Mouse (Mus musculus): ENCODE data around the gene Psmd5. TPM values are rescaled to one million over a fixed set of nuclear protein-coding genes. Genes with fewer than 3 reads are reported as not detected.

The Psmd5 gene
- polyA plus RNA-seq, 1 experiment = 65.7 TPM

GRCm38 (mm10) chr2:34896821-34897460 lies 22.2 kb upstream of the Psmd5 start:
- H3K4me3 ChIP-seq (ENCODE audit: insufficient read depth, low read length) = no peak overlapping the region
- no peak overlapping the region for H3K27ac ChIP-seq (ENCODE audit: insufficient read depth, low read length)
- H3K4me1 ChIP-seq (ENCODE audit: control insufficient read depth, insufficient read depth, low read length) = no peaks in the 10 kb centered on the region
- no peak for TF ChIP-seq CTCF (IDR thresholded peaks at IDR 0.05; ENCODE audit: borderline replicate concordance, insufficient read depth, low read length)
- TF ChIP-seq POLR2A (IDR thresholded peaks at IDR 0.05; ENCODE audit: low read depth, low read length) = no peak

DNA sequence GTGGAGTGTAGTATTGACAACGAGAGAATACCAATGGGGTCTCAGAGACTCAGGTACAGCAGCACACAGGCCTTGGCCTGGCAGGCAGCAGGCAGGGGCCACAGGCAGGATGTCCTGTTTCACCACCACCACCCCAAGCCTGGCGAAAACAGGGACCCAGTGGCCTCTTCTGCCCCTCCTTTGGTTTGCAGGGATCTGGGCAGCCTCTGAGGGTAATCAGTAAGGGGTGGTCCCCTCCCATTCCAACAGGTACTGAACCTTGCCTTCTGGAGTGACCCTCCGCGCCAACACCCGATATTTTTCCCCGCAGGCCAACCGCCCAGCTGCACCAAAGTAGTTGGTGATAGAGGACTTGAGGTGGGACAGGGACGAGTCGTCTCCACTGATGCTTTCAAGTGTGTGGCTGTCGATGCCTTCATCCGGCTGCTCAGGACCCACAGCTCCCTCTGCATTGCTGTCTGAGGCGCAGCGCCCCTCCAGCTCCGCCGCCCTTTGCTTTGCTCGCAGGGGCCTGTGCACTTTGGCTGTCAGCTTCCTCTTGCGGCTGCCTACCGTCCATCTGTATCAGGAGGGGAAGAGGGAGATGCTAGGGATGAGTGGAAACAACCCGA lies 20.8 kb upstream of the Psmd5 start:
- Histone ChIP-seq H3K4me3 (ENCODE audit: insufficient read depth, low read length) (no peak overlapping the region), H3K4me1 (ENCODE audit: control insufficient read depth, insufficient read depth, low read length) (no peaks in the 10 kb centered on the region), H3K27ac (ENCODE audit: insufficient read depth, low read length) (no peak overlapping the region)
- TF ChIP-seq POLR2A (IDR thresholded peaks at IDR 0.05; ENCODE audit: low read depth, low read length) = no peak
- no peak for TF ChIP-seq CTCF (IDR thresholded peaks at IDR 0.05; ENCODE audit: borderline replicate concordance, insufficient read depth, low read length)

DNA sequence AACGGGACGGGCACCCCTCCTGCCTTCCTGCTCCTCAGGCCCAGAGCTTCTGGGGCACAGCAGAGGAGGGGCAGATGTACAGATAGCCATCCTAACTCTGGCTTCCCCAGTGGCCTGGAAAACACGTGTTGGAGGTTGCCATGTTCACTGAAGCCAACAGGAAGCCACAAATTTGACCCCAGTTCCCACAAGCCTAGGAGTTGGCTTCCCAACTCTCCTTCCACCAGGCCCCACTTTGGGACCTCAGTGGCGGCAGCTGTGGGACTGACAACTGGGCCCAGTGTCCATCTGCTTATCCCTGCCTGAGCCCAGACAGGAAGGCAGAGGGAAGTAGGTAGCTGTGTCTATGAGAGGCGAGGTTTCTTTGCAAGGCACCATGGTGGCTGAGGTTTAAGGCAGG lies 19.2 kb upstream of the Psmd5 start:
- no peak overlapping the region for H3K4me3 ChIP-seq (ENCODE audit: insufficient read depth, low read length)
- TF ChIP-seq CTCF (IDR thresholded peaks at IDR 0.05; ENCODE audit: borderline replicate concordance, insufficient read depth, low read length) (no peak), POLR2A (IDR thresholded peaks at IDR 0.05; ENCODE audit: low read depth, low read length) (no peak)
- H3K4me1 ChIP-seq (ENCODE audit: control insufficient read depth, insufficient read depth, low read length) = no peaks in the 10 kb centered on the region
- H3K27ac ChIP-seq (ENCODE audit: insufficient read depth, low read length) = no peak overlapping the region

DNA sequence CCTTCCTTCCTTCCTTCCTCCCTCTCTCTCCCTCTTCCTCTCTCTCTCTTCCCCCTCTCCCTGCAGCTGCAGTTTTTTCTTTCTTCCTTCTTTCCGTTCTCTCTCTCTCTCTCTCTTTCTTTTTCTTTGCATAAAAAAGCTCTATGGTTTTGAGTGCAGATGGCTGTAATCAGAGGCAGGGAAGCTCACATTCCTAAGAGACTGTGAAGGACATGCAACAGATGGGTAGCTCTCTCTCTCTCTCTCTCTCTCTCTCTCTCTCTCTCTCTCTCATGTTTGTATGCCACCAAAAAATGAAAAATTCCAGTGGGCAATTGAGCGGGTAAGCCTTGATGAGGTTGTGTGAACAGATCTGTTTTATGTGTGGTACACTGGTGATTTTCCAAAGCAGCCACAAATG lies 9.4 kb upstream of the Psmd5 start:
- Histone ChIP-seq H3K4me1 (ENCODE audit: control insufficient read depth, insufficient read depth, low read length) (no peaks in the 10 kb centered on the region), H3K27ac (ENCODE audit: insufficient read depth, low read length) (no peak overlapping the region)
- no peak for TF ChIP-seq POLR2A (IDR thresholded peaks at IDR 0.05; ENCODE audit: low read depth, low read length)
- TF ChIP-seq CTCF (IDR thresholded peaks at IDR 0.05; ENCODE audit: borderline replicate concordance, insufficient read depth, low read length) = no peak

DNA sequence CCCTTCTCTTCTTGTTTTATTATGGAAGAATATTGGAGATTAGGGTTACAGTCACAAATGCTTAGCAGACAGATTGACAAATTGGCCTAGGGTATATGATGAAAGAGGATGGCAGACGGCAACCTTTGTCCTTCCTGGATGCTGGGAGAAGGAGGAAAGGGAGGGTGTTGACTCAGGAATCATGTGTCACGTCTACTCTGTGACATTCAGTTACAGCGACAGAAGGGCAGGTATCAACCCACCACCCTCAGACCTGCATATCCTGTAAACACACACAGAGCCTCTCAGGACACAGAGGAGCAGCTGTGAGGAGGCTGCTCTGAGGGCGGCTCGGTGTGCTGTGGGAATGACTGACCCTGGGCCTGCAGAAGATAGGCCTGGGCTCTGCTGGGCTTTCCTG lies 8.4 kb upstream of the Psmd5 start:
- H3K4me3 ChIP-seq (ENCODE audit: insufficient read depth, low read length) = no peak overlapping the region
- H3K4me1 ChIP-seq (ENCODE audit: control insufficient read depth, insufficient read depth, low read length) = no peaks in the 10 kb centered on the region
- H3K27ac ChIP-seq (ENCODE audit: insufficient read depth, low read length) = no peak overlapping the region
- TF ChIP-seq CTCF (IDR thresholded peaks at IDR 0.05; ENCODE audit: borderline replicate concordance, insufficient read depth, low read length) = no peak
- no peak for TF ChIP-seq POLR2A (IDR thresholded peaks at IDR 0.05; ENCODE audit: low read depth, low read length)

More for the DNA sequence above, 9.4 kb upstream of the Psmd5 start:
- no peak overlapping the region for H3K4me3 ChIP-seq (ENCODE audit: insufficient read depth, low read length)

DNA sequence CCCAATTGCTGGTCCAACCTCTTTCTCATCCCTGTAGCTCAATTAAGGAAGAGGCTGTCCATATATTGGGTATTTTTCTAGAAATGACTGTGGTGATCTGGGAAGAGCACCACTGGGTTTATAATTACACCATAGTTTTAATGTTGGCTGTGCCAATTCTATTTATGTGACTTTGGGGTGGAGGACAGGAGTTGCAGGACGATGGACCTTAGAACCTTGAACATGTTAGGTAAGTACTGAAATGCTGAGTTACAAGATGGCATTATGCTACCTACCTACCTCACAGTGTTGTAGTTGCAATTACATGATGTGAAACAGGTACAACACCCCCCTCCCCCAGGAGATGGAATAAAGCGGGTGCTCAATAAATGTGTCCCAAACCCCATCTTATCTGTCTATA lies 8.0 kb upstream of the Psmd5 start:
- no peak for TF ChIP-seq CTCF (IDR thresholded peaks at IDR 0.05; ENCODE audit: borderline replicate concordance, insufficient read depth, low read length)
- no peak for TF ChIP-seq POLR2A (IDR thresholded peaks at IDR 0.05; ENCODE audit: low read depth, low read length)
- Histone ChIP-seq H3K27ac (ENCODE audit: insufficient read depth, low read length) (no peak overlapping the region), H3K4me3 (ENCODE audit: insufficient read depth, low read length) (no peak overlapping the region), H3K4me1 (ENCODE audit: control insufficient read depth, insufficient read depth, low read length) (no peaks in the 10 kb centered on the region)

DNA sequence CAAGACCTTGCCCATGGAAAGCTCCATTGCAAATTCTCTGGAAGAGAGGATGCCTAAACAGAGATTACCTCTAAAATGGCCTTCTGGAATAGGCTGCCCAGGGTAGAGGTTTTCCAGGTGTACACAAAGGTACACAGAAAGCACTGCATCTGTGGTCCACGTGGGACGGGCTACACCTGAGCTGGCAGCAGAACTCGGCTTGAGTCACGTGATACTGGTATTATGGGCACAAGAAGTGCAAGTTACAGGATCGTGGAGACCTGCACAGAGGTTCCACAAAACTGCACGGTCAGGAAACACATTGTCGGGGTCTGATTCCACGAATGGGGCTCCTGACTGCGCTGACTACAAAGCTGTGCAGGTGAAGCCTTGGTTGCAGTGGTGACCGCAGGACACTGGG lies 5.3 kb upstream of the Psmd5 start:
- Histone ChIP-seq H3K4me1 (ENCODE audit: control insufficient read depth, insufficient read depth, low read length) (no peaks in the 10 kb centered on the region), H3K4me3 (ENCODE audit: insufficient read depth, low read length) (no peak overlapping the region), H3K27ac (ENCODE audit: insufficient read depth, low read length) (no peak overlapping the region)
- no peak for TF ChIP-seq CTCF (IDR thresholded peaks at IDR 0.05; ENCODE audit: borderline replicate concordance, insufficient read depth, low read length)
- no peak for TF ChIP-seq POLR2A (IDR thresholded peaks at IDR 0.05; ENCODE audit: low read depth, low read length)

- H3K27ac ChIP-seq (ENCODE audit: insufficient read depth, low read length) = no peak within 1 kb of the TSS
- H3K4me1 ChIP-seq (ENCODE audit: control insufficient read depth, insufficient read depth, low read length) = no peaks in the 10 kb centered on the region
- TF ChIP-seq POLR2A (IDR thresholded peaks at IDR 0.05; ENCODE audit: low read depth, low read length) (no peak), CTCF (IDR thresholded peaks at IDR 0.05; ENCODE audit: borderline replicate concordance, insufficient read depth, low read length) (no peak)
- H3K4me3 ChIP-seq (ENCODE audit: insufficient read depth, low read length) = no peak within 1 kb of the TSS
Observed at GRCm38 (mm10) chr2:34874271-34874670, 497 bp downstream of the Psmd5 start, which contains the start of gene Cutal. Gene Cutal, plus strand, starts transcription at chr2:34874396.

DNA sequence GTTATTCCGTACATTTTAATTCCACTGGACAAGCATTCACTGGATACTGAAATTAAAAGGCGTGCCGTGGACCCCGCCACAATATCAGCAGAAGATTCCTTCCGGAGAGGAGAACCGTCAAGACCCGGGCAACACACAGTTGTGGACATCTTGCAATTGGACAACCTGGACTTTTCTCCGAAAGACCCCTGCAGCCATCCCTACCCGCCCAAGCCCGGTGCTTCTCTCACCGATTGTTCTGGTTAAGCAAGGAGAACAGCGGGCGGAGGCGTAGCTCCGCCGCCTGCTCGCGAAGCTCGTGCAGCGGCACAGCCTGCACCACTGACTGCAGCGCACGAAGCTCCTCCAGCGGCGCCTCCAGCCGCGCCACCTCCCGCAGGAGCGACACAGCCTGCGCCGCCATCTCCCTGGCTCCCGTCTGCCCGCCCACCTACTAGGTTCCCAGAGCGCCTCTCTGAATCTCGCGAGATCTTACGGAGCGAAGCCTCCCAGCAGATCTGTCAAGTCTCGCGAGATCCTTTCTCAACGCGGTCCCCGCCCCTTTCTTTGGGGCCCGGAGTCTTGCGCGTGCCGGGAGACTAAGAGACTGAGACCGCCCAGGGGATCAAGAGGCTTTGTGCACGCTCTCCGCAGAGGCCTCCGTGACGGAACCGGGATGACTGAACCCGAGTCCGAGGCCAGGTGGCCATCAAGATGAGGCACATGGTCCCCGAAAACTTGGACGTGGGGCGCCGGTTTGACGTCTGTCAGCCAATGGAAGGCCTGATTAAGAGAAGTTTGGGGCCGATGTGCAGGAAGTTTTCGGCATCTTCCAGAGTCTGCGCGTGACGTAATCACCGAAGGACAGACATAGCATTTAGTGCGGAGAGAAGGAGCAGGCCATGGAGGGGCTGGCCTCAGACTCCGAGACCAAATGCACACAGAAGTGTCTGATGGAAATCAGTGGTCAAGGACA lies 4.0 kb downstream of the Psmd5 start:
- no peak for TF ChIP-seq CTCF (IDR thresholded peaks at IDR 0.05; ENCODE audit: borderline replicate concordance, insufficient read depth, low read length)
- peak; percentile 94 for TF ChIP-seq POLR2A (IDR thresholded peaks at IDR 0.05; ENCODE audit: low read depth, low read length)
- Histone ChIP-seq H3K4me1 (ENCODE audit: control insufficient read depth, insufficient read depth, low read length) (0 out of 2 replicates have a peak, but pooled peaks cover 3% of the 10 kb centered on the region), H3K4me3 (ENCODE audit: insufficient read depth, low read length) (peak overlapping the region; percentile 99), H3K27ac (ENCODE audit: insufficient read depth, low read length) (peak overlapping the region; percentile 97)
